ENCODE assay signal across 46 mouse cellular contexts in genomic region chr14:55236685-55237084, GRCm38 (mm10). TPM values are rescaled to one million over a fixed set of nuclear protein-coding genes. Genes with fewer than 3 reads are reported as not detected.
"Had no signal": no experiment of that assay in that cellular context is flagged by ENCODE, and none has a peak within 500 bp of the region (broad histone marks: within the 10 kb centered on the region; RNA-seq: fewer than 3 reads in every experiment).

No protein-coding gene starts in this region.

- H3K27ac ChIP-seq: heart, embryonic 13.5 days; heart, embryonic 15.5 days; hindbrain, embryonic 10.5 days; hindbrain, embryonic 12.5 days; hindbrain, embryonic 13.5 days; hindbrain, embryonic 14.5 days; hindbrain, embryonic 15.5 days; hindbrain, postnatal 0 days; intestine, embryonic 15.5 days; kidney, embryonic 15.5 days; kidney, postnatal 0 days; layer of hippocampus, adult 2 months; left cerebral cortex, adult 2 months had no signal

- H3K4me1 ChIP-seq: heart, embryonic 12.5 days; heart, embryonic 13.5 days; heart, embryonic 15.5 days; hindbrain, embryonic 10.5 days; hindbrain, embryonic 12.5 days; hindbrain, embryonic 13.5 days; hindbrain, embryonic 15.5 days; intestine, embryonic 15.5 days; kidney, embryonic 15.5 days had no signal

- H3K9ac ChIP-seq: heart, embryonic 12.5 days; heart, embryonic 13.5 days; heart, embryonic 15.5 days; hindbrain, embryonic 12.5 days; hindbrain, embryonic 13.5 days; hindbrain, embryonic 14.5 days; hindbrain, embryonic 15.5 days; intestine, embryonic 15.5 days; kidney, embryonic 15.5 days had no signal

- H3K4me2 ChIP-seq: heart, embryonic 11.5 days; heart, embryonic 12.5 days; heart, embryonic 13.5 days; heart, embryonic 15.5 days; hindbrain, embryonic 12.5 days; hindbrain, embryonic 13.5 days; hindbrain, embryonic 14.5 days; hindbrain, embryonic 15.5 days; intestine, embryonic 15.5 days; kidney, embryonic 15.5 days had no signal

- H3K27me3 ChIP-seq: heart, embryonic 12.5 days; heart, embryonic 13.5 days; heart, embryonic 15.5 days; hindbrain, embryonic 12.5 days; hindbrain, embryonic 13.5 days; hindbrain, embryonic 15.5 days; intestine, embryonic 15.5 days; kidney, embryonic 15.5 days had no signal

- H3K9me3 ChIP-seq: heart, embryonic 12.5 days; heart, embryonic 13.5 days; heart, embryonic 15.5 days; hindbrain, embryonic 10.5 days; hindbrain, embryonic 12.5 days; hindbrain, embryonic 13.5 days; hindbrain, embryonic 15.5 days; intestine, embryonic 15.5 days; kidney, embryonic 15.5 days had no signal

- H3K36me3 ChIP-seq: heart, embryonic 12.5 days; heart, embryonic 13.5 days; heart, embryonic 15.5 days; hindbrain, embryonic 10.5 days; hindbrain, embryonic 12.5 days; hindbrain, embryonic 13.5 days; hindbrain, embryonic 15.5 days; intestine, embryonic 15.5 days; kidney, embryonic 15.5 days had no signal

- DNase-seq: heart, postnatal 10 days; heart, postnatal 14 days; heart, postnatal 36 days; heart, postnatal 4 days; kidney, adult 11 months; kidney, adult 18-20 months; kidney, adult 2 months; kidney, adult 8-10 months; kidney, adult 9 months; kidney, postnatal 10 days; kidney, postnatal 14 days; kidney, postnatal 25 days; kidney, postnatal 36 days; kidney, postnatal 4 days; layer of hippocampus, adult 9-11 months; layer of hippocampus, postnatal 36 days had no signal

- ATAC-seq: hindbrain, embryonic 16.5 days; hindbrain, postnatal 0 days; inflammation-experienced regulatory T-cells, adult 6 months; intestine, embryonic 15.5 days; intestine, embryonic 16.5 days; intestine, postnatal 0 days had no signal

- H3K4me3 ChIP-seq: heart, embryonic 12.5 days; heart, embryonic 13.5 days; heart, embryonic 15.5 days; hindbrain, embryonic 10.5 days; hindbrain, embryonic 12.5 days; hindbrain, embryonic 13.5 days; hindbrain, embryonic 15.5 days; intestine, embryonic 15.5 days; kidney, embryonic 15.5 days; layer of hippocampus, adult 2 months; left cerebral cortex, adult 2 months had no signal

RNA-seq across cellular contexts. Expression of gene Dhrs2, which starts 14.9 kb away (rescaled TPM):
- total RNA-seq: heart, postnatal 10 days; heart, postnatal 14 days; heart, postnatal 25 days; heart, postnatal 36 days; heart, postnatal 4 days; layer of hippocampus, adult 18-20 months; layer of hippocampus, adult 2 months; layer of hippocampus, adult 8-10 months; layer of hippocampus, postnatal 14 days; layer of hippocampus, postnatal 25 days; layer of hippocampus, postnatal 36 days; left cerebral cortex, adult 18-20 months; left cerebral cortex, adult 2 months; left cerebral cortex, adult 8-10 months had no signal
- polyA plus RNA-seq: heart, embryonic 11.5 days; heart, embryonic 12.5 days; heart, embryonic 13.5 days; heart, embryonic 14.5 days; heart, embryonic 15.5 days; heart, embryonic 16.5 days; heart, postnatal 0 days; hindbrain, embryonic 10.5 days; inflammation-experienced regulatory T-cells, adult 6 months; kidney, adult 2 months; large intestine, adult 2 months had no signal
